Mouse (Mus musculus) adrenal gland (tissue): ENCODE results near the gene Psma4.
"Not testable (repeated sequence)": the region's sequence is repeated elsewhere in the genome, so short reads cannot be mapped to it uniquely, and the experiment has no call there.

ENCODE experiments used
- intact Hi-C: fragments of 180-260 bp; cut with DNase I; formaldehyde crosslinking; loops from one replicate; pipeline ENCODE4 v1.15.1; 2025
- long read RNA-seq, 2 experiments: library from polyadenylated mRNA; unstranded; transcript quantifications; one replicate each; pipeline ENCODE4 v2.0.0; 2020; ENCODE audit warnings: borderline replicate concordance in 1 of 2; ENCODE audit not compliant: insufficient replicate concordance in 1 of 2

Gene Psma4
- long read RNA-seq, experiment 1, transcript Psma4-201 (9 exons, 1,165 nt), result major isoform, 110 of 122 reads
- long read RNA-seq, experiment 1, partial matches to known transcripts, result 5 of 122 reads
- long read RNA-seq, experiment 1, other reads (novel, unspliced or antisense), result 4 of 122 reads
- long read RNA-seq, experiment 2, transcript Psma4-201 (9 exons, 1,165 nt), result major isoform, 131 of 146 reads
- long read RNA-seq, experiment 2, partial matches to known transcripts, result 7 of 146 reads
- long read RNA-seq, experiment 2, other reads (novel, unspliced or antisense), result 8 of 146 reads

- intact Hi-C loops, result no loop called here
Measured at GRCm38 (mm10) chr9:54950575-54951321, at the start of gene Psma4, which contains the start of gene AY074887. Gene Psma4, plus strand, starts transcription at chr9:54950790. Gene AY074887, minus strand, starts transcription at chr9:54950998.

DNA sequence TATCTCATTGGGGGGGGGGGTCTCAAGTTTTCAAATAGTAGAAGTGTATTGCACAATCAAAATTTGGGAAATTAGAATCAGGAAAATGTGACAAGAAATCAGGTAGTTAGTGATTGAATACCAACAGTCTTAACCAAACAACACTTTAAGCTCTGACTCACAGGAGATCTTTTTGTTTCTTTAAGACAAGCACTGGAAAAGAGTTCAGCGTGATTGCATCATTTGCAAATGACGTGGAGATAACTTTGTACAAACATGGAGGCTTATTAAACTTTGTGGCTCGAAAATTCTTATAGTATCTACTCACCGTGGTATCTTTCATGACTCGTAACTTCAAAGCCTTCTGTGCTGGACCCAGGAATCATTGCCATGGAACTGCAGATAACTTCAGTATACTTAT, 41.1 kb upstream of the Psma4 start:
- intact Hi-C loops, result no loop called here

GRCm38 (mm10) chr9:54915576-54915975, 35.0 kb upstream of the Psma4 start:
- intact Hi-C loops, result no loop called here

- intact Hi-C loops, result no loop called here
Measured at GRCm38 (mm10) chr9:54916401-54916800, 34.2 kb upstream of the Psma4 start.

GRCm38 (mm10) chr9:54917010-54917677, 33.4 kb upstream of the Psma4 start, which contains the start of gene Hykk:
Gene Hykk, plus strand, starts transcription at chr9:54917283.
- intact Hi-C loops, result no loop called here

DNA sequence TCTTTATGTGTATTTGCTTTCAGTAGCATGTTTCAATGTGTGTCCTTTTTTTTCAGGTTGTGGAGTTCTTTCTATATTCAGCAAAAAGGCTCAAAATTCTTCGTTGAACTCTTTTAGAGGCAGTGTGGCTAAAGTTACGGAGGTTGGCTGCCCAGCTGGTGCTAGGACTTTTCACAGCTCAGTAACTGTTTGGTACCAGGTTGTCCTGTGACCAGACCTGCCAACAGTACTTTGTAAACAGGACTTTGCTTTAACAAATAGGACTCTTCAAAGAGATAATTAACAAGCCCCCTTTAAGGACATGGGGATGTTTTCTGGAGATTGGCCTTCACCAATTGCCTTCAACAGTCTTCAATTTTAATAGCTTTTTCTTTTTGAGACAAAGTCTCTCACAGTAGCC, 32.4 kb upstream of the Psma4 start:
- intact Hi-C loops, result no loop called here

DNA sequence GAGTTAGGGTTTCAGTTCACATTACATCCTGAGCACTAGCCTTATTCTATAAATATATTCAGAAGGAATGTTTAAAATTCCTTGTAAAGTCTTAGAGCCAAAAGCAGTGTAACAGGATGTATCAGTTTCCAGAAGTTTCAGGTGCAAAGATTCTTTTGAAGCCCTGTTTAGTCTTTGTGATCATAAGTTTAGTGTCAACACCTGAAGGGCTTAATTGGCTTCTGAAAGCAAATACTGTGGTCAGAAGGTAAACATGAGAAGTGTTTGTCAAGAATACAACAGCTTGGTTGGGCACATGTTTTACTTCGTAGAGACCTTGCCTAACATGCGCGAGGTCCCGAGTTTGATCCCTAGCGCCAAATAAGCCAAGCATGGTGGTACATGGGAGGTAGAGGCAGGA, 31.8 kb upstream of the Psma4 start:
- intact Hi-C loops, result no loop called here

DNA sequence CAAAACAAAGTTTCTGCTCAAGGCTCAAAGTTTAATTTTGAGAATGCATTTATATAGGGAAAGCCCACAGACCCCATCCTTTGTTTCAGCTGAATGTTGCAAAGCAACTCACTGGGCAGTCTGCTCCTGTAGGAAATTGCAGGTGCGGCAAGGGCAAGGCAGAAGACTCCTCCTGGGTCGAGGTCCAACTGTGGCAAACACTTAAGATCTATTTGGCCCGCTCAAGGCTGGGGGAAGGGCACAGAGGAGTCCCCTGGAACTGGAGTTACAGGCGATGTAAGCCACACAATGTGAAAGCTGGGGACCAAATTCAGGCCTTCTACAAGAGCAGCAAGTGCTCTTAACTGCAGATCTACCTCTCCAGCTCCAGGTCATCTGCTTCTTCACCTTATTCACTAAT, 30.6 kb upstream of the Psma4 start:
- intact Hi-C loops, result no loop called here

GRCm38 (mm10) chr9:54930741-54931140, 19.8 kb upstream of the Psma4 start:
- intact Hi-C loops, result no loop called here

- intact Hi-C loops, result no loop called here
Measured at GRCm38 (mm10) chr9:54931765-54932164, 18.8 kb upstream of the Psma4 start.

GRCm38 (mm10) chr9:54932379-54932778, 18.2 kb upstream of the Psma4 start:
- intact Hi-C loops, result no loop called here

GRCm38 (mm10) chr9:54942071-54942470, 8.5 kb upstream of the Psma4 start:
- intact Hi-C loops, result no loop called here

DNA sequence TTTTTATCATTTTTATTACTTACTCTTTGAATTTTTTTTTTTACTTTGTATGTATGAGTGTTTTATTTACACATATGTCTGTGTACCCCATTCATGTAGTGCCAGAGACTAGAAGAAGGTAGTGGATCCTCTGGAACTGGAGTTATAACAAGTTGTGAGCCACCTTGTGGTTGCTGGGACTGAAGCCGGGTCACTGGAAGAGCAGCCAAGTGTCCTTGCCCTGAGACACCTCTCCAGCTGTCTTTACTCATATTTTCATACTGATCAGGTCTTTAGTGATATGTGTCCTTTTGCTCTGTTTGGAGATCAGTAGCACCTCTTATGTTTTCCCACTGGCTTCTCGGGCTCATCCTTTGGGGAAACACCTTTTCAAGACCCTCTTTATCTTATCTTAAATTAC, 6.1 kb upstream of the Psma4 start:
- intact Hi-C loops, result no loop called here

GRCm38 (mm10) chr9:54946256-54946655, 4.3 kb upstream of the Psma4 start:
- intact Hi-C loops, result no loop called here

- intact Hi-C loops, result no loop called here
Measured at GRCm38 (mm10) chr9:54949465-54949864, 1.1 kb upstream of the Psma4 start.

DNA sequence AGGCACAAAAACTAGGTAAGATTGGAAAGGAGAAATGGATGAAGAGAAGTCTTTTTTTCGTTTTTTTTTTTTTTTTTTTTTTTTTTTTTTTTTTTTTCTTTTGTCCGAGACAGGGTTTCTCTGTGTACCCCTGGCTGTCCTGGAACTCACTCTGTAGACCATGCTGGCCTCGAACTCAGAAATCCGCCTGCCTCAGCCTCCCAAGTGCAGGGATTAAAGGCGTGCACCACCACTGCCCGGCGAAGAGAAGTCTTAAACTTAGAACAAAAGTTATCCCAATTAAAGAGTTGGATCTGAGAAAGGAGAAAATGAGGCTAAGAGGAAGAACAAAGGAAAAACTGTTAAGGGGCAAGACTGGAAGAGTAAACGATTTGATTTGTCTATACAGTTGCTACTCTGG, 428 bp upstream of the Psma4 start:
- intact Hi-C loops, result not testable (repeated sequence)

- intact Hi-C loops, result no loop called here
Measured at GRCm38 (mm10) chr9:54961059-54961458, 10.5 kb downstream of the Psma4 start.

DNA sequence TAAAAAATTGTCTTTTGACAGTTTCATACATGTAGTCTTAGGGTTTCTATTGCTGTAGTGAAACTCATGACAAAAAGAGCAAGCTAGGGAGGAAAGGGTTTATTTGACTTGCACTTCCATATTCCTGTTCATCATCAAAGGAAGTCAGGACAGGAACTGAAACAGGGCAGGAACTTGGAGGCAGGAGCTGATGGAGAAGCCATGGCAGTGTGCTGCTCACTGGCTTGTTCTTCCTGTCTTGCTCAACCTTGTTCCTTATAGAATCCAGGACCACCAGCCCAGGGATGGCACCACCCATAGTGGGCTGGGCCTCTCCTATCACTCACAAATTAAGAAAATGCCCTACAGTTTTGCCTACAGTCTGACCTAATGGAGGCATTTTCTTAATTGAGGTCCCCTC, 13.1 kb downstream of the Psma4 start:
- intact Hi-C loops, result no loop called here

- intact Hi-C loops, result no loop called here
Measured at GRCm38 (mm10) chr9:54969972-54970637, 19.5 kb downstream of the Psma4 start.

- intact Hi-C loops, result no loop called here
Measured at GRCm38 (mm10) chr9:54980674-54981073, 30.1 kb downstream of the Psma4 start, which contains the start of gene Chrna5. Gene Chrna5, plus strand, starts transcription at chr9:54980880.
